Comparison of ENCODE assay signal across 8 mouse cellular contexts in genomic region chr11:22286885-22287512, GRCm38 (mm10). TPM values are rescaled to one million over a fixed set of nuclear protein-coding genes. Genes with fewer than 3 reads are reported as not detected.
DNase-seq lines count a peak whose midpoint lies in the region; ATAC-seq lines count a peak whose summit lies in the region.

No protein-coding gene starts in this region.

- peak overlapping the region; percentile 88 for H3K27ac ChIP-seq in forebrain, embryonic 14.5 days (ENCODE audit: low read depth, low read length)
- H3K27ac ChIP-seq in neural tube, embryonic 15.5 days (replicated peaks): peak overlapping the region; percentile 96

- WGBS in forebrain, embryonic 14.5 days: under 1% methylated on average over 31 of the region's 43 CpGs
- under 1% methylated on average over 43 of the region's 43 CpGs for WGBS in neural tube, embryonic 15.5 days

- H3K4me1 ChIP-seq in forebrain, embryonic 14.5 days (ENCODE audit: control insufficient read depth, insufficient read depth, low read length): peaks cover 18% of the 10 kb centered on the region
- peaks cover 34% of the 10 kb centered on the region for H3K4me1 ChIP-seq in neural tube, embryonic 15.5 days

- ATAC-seq in forebrain, embryonic 14.5 days: peak; percentile 100
- peak; percentile 99 for ATAC-seq in neural tube, embryonic 15.5 days (ENCODE audit: low FRiP score)

- no peaks in the 10 kb centered on the region for H3K9me3 ChIP-seq in forebrain, embryonic 14.5 days (replicated peaks; ENCODE audit: control insufficient read depth, low read length)
- H3K9me3 ChIP-seq in neural tube, embryonic 15.5 days (replicated peaks): no peaks in the 10 kb centered on the region

- H3K9ac ChIP-seq in forebrain, embryonic 14.5 days (ENCODE audit: low read length): peak overlapping the region; percentile 85
- H3K9ac ChIP-seq in neural tube, embryonic 15.5 days (replicated peaks): peak overlapping the region; percentile 82

- intact Hi-C loops in heart, postnatal 14 days (cut with DNase I): loop anchor here (5.0 kb wide), 2 partner anchors 60 to 225 kb away; partner anchors contain the start of gene Tmem17

- peak overlapping the region; percentile 72 for H3K4me2 ChIP-seq in forebrain, embryonic 14.5 days (ENCODE audit: low read length)
- peak overlapping the region; percentile 67 for H3K4me2 ChIP-seq in neural tube, embryonic 15.5 days

- 0 out of 2 replicates have a peak, but pooled peaks cover under 1% of the 10 kb centered on the region for H3K36me3 ChIP-seq in forebrain, embryonic 14.5 days (ENCODE audit: control insufficient read depth, insufficient read depth, low read length)
- peaks cover 7% of the 10 kb centered on the region for H3K36me3 ChIP-seq in neural tube, embryonic 15.5 days

- peak overlapping the region; percentile 72 for H3K4me3 ChIP-seq in forebrain, embryonic 14.5 days (ENCODE audit: low read depth, low read length)
- H3K4me3 ChIP-seq in neural tube, embryonic 15.5 days (replicated peaks): peak overlapping the region; percentile 76

- DNase-seq in ES-CJ7 (ENCODE audit: low read depth, low spot score): peak; percentile 98
- peak; percentile 97 for DNase-seq in cerebellum, adult 11 months
- peak; percentile 98 for DNase-seq in forebrain, embryonic 14.5 days (ENCODE audit: low spot score)
- peak; percentile 98 for DNase-seq in heart, postnatal 14 days
- peak; percentile 97 for DNase-seq in layer of hippocampus, adult 11-12 months (ENCODE audit: low spot score)
- DNase-seq in lung, adult 18-20 months: peak; percentile 95 to 96
- DNase-seq in testis, postnatal 14 days (ENCODE audit: low spot score): peak; percentile 95

- no peaks in the 10 kb centered on the region for H3K27me3 ChIP-seq in forebrain, embryonic 14.5 days (replicated peaks; ENCODE audit: control insufficient read depth, insufficient read depth, low read length)
- H3K27me3 ChIP-seq in neural tube, embryonic 15.5 days (replicated peaks): no peaks in the 10 kb centered on the region

RNA-seq across cellular contexts. Expression of gene Ehbp1, which starts 55.1 kb away (rescaled TPM):
- 17.1 and 20.4 TPM in 2 replicates for polyA plus RNA-seq in forebrain, embryonic 14.5 days (2014; fragmentation: Nextera tagmentation; extraction: Ambion mirVana)
- 100 to 1,000 TPM in 1 of 2 experiments, 10 to 100 TPM in 1; 91.6 to 117 TPM for total RNA-seq in heart, postnatal 14 days (2021)
- polyA plus RNA-seq in neural tube, embryonic 15.5 days (2015; fragmentation: Nextera tagmentation; extraction: Ambion mirVana): 17.3 and 21.2 TPM in 2 replicates

Comparison
In these comparisons a context has a peak if more than half of its experiments do, and no peak if none do; other contexts are left out.
1. Peak in every context shown above with its lines: DNase-seq, ATAC-seq, H3K4me3 ChIP-seq and H3K27ac ChIP-seq.